Mouse (Mus musculus) skeletal muscle tissue, adult 2 months (tissue): ENCODE measurements around the gene Oprm1.

Experiments used
- DNase-seq: peaks from one replicate; pipeline ENCODE4 v3.0.0-alpha.2; 2012; ENCODE audit warnings: low read depth, low spot score

Oprm1 gene

GRCm38 (mm10) chr10:6895796-6896195 lies 137.5 kb downstream of the Oprm1 start:
- no peak for DNase-seq

- DNase-seq, result no peak
Measured at GRCm38 (mm10) chr10:6896659-6897303, 138.5 kb downstream of the Oprm1 start.

- DNase-seq, result no peak
Measured at GRCm38 (mm10) chr10:6900126-6900525, 141.8 kb downstream of the Oprm1 start.

GRCm38 (mm10) chr10:6901819-6902393 lies 143.6 kb downstream of the Oprm1 start:
- no peak for DNase-seq

GRCm38 (mm10) chr10:6909763-6910162 lies 151.5 kb downstream of the Oprm1 start:
- no peak for DNase-seq

- DNase-seq, result no peak
Measured at GRCm38 (mm10) chr10:6915991-6916390, 157.7 kb downstream of the Oprm1 start.

GRCm38 (mm10) chr10:6916545-6917257 lies 158.4 kb downstream of the Oprm1 start:
- DNase-seq, result peak; percentile 2

- no peak for DNase-seq
Measured at GRCm38 (mm10) chr10:6926724-6927123, 168.4 kb downstream of the Oprm1 start.

- no peak for DNase-seq
Measured at GRCm38 (mm10) chr10:6927600-6928223, 169.4 kb downstream of the Oprm1 start.

- DNase-seq, result no peak
Measured at GRCm38 (mm10) chr10:6928905-6929304, 170.6 kb downstream of the Oprm1 start.

GRCm38 (mm10) chr10:6930398-6930797 lies 172.1 kb downstream of the Oprm1 start:
- DNase-seq, result no peak

GRCm38 (mm10) chr10:6930889-6931288 lies 172.6 kb downstream of the Oprm1 start:
- no peak for DNase-seq

GRCm38 (mm10) chr10:6934776-6935175 lies 176.5 kb downstream of the Oprm1 start:
- no peak for DNase-seq

GRCm38 (mm10) chr10:6936671-6937425 lies 178.5 kb downstream of the Oprm1 start:
- DNase-seq, result no peak

- DNase-seq, result no peak
Measured at GRCm38 (mm10) chr10:6953115-6953514, 194.8 kb downstream of the Oprm1 start.

- no peak for DNase-seq
Measured at GRCm38 (mm10) chr10:6954533-6954932, 196.2 kb downstream of the Oprm1 start.

- DNase-seq, result no peak
Measured at GRCm38 (mm10) chr10:6956357-6956756, 198.1 kb downstream of the Oprm1 start.

GRCm38 (mm10) chr10:6958791-6959190 lies 200.5 kb downstream of the Oprm1 start:
- DNase-seq, result no peak

- DNase-seq, result no peak
Measured at GRCm38 (mm10) chr10:6967588-6968242, 209.4 kb downstream of the Oprm1 start.

- DNase-seq, result no peak
Measured at GRCm38 (mm10) chr10:6968334-6968733, 210.0 kb downstream of the Oprm1 start.

GRCm38 (mm10) chr10:6977843-6978242 lies 219.5 kb downstream of the Oprm1 start:
- DNase-seq, result no peak
